ENCODE assay signal across 14 mouse cellular contexts in the genomic region with DNA sequence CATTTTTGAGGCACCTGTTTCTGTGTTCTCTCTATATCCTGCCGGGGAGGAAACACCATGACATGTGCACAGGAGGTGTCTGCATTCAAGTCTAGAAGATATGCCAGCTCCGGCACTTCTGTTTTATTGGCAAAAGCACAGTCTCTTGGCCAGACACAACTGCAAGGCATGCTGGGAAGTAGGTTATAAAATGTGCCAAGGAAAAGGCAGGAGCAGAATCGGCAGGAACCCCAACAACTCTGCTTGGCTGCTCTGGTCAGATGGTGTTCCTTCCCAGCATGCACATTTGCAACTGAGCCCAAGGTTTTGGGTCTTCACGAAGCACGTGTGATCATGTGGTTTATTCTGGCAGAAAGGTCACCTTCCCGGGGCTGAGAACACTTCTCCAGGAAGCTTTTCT.
A peak's percentile ranks its signal among the peaks of the same experiment; 100 is the strongest.
DNase-seq lines count a peak whose midpoint lies in the region; ATAC-seq and TF ChIP-seq lines count a peak whose summit lies in the region.
"Had no signal": no experiment of that assay in that cellular context is flagged by ENCODE, and none has a peak within 500 bp of the region (broad histone marks: within the 10 kb centered on the region; RNA-seq: fewer than 3 reads in every experiment).

No protein-coding gene starts in this region.

- no peak for TF ChIP-seq CTCF in gastrocnemius, adult 2 months (IDR thresholded peaks at IDR 0.05)
- no peak for TF ChIP-seq CTCF in midbrain, postnatal 0 days (IDR thresholded peaks at IDR 0.05)

- H3K27ac ChIP-seq in gastrocnemius, adult 2 months = no peak overlapping the region
- no peak overlapping the region for H3K27ac ChIP-seq in kidney, embryonic 16.5 days (ENCODE audit: low read length)
- no peak overlapping the region; the same call in 1 of the 2 replicates for H3K27ac ChIP-seq in midbrain, postnatal 0 days (ENCODE audit: low read depth, low read length)
- no peak overlapping the region for H3K27ac ChIP-seq in midbrain, embryonic 14.5 days (replicated peaks; ENCODE audit: low read depth, low read length)
- H3K27ac ChIP-seq: heart, adult 2 months; intestine, embryonic 15.5 days had no signal

- H3K4me2 ChIP-seq in kidney, embryonic 16.5 days (replicated peaks; ENCODE audit: low read depth, low read length) = no peak overlapping the region
- no peak overlapping the region for H3K4me2 ChIP-seq in midbrain, postnatal 0 days (ENCODE audit: low read depth, low read length, poor library complexity, severe bottlenecking)
- H3K4me2 ChIP-seq in midbrain, embryonic 14.5 days (ENCODE audit: low read length) = no peak overlapping the region
- H3K4me2 ChIP-seq: intestine, embryonic 15.5 days; liver, embryonic 11.5 days had no signal

- H3K36me3 ChIP-seq in kidney, embryonic 16.5 days (ENCODE audit: insufficient read depth, low read length) = no peaks in the 10 kb centered on the region
- H3K36me3 ChIP-seq in midbrain, postnatal 0 days (ENCODE audit: insufficient read depth, low read length) = no peaks in the 10 kb centered on the region
- no peaks in the 10 kb centered on the region for H3K36me3 ChIP-seq in midbrain, embryonic 14.5 days (ENCODE audit: control insufficient read depth, insufficient read depth, low read length)
- H3K36me3 ChIP-seq: intestine, embryonic 15.5 days had no signal

- DNase-seq in gastrocnemius, adult 2 months = no peak
- no peak for DNase-seq in gastrocnemius, postnatal 4 days (ENCODE audit: low spot score in 2 of 2)
- DNase-seq in kidney, adult 9 months = peak; percentile 50
- peak; percentile 54 for DNase-seq in midbrain, postnatal 0 days (ENCODE audit: low spot score)
- no peak for DNase-seq in midbrain, embryonic 14.5 days
- DNase-seq in telencephalon, adult 2 months (ENCODE audit: low read depth, low spot score) = peak; percentile 65
- DNase-seq: cerebellum, adult 2 months; thymus, postnatal 36 days had no signal

- H3K4me3 ChIP-seq in gastrocnemius, adult 2 months = peak overlapping the region; percentile 7; the same call in 1 of the 2 replicates
- no peak overlapping the region for H3K4me3 ChIP-seq in kidney, embryonic 16.5 days (ENCODE audit: low read length)
- H3K4me3 ChIP-seq in midbrain, postnatal 0 days (ENCODE audit: low read depth, low read length) = no peak overlapping the region
- H3K4me3 ChIP-seq in midbrain, embryonic 14.5 days (replicated peaks; ENCODE audit: low read depth, low read length) = no peak overlapping the region
- H3K4me3 ChIP-seq: heart, adult 2 months; intestine, embryonic 15.5 days; myocyte had no signal

- H3K9me3 ChIP-seq in kidney, embryonic 16.5 days (ENCODE audit: low read length) = no peaks in the 10 kb centered on the region
- no peaks in the 10 kb centered on the region for H3K9me3 ChIP-seq in midbrain, postnatal 0 days (ENCODE audit: low read length)
- H3K9me3 ChIP-seq in midbrain, embryonic 14.5 days (ENCODE audit: control insufficient read depth, low read length) = no peaks in the 10 kb centered on the region
- H3K9me3 ChIP-seq: intestine, embryonic 15.5 days had no signal

- intact Hi-C loops in gastrocnemius, adult 2 months (cut with DNase I) = no loop called here

- no peaks in the 10 kb centered on the region for H3K27me3 ChIP-seq in kidney, embryonic 16.5 days (ENCODE audit: insufficient read depth, low read length)
- H3K27me3 ChIP-seq in midbrain, postnatal 0 days (ENCODE audit: insufficient read depth, low read length) = no peaks in the 10 kb centered on the region
- H3K27me3 ChIP-seq in midbrain, embryonic 14.5 days (ENCODE audit: control insufficient read depth, insufficient read depth, low read length) = 0 out of 2 replicates have a peak, but pooled peaks cover 3% of the 10 kb centered on the region
- H3K27me3 ChIP-seq: intestine, embryonic 15.5 days had no signal

- H3K9ac ChIP-seq in kidney, embryonic 16.5 days (replicated peaks; ENCODE audit: low read length) = no peak overlapping the region
- H3K9ac ChIP-seq in midbrain, postnatal 0 days (replicated peaks; ENCODE audit: low read length, poor library complexity, severe bottlenecking) = no peak overlapping the region
- H3K9ac ChIP-seq in midbrain, embryonic 14.5 days (replicated peaks; ENCODE audit: low read length) = no peak overlapping the region
- H3K9ac ChIP-seq: intestine, embryonic 15.5 days had no signal

- WGBS in kidney, embryonic 16.5 days = 59% methylated on average over 6 of the region's 6 CpGs
- 75% methylated on average over 6 of the region's 6 CpGs for WGBS in midbrain, postnatal 0 days
- WGBS in midbrain, embryonic 14.5 days = 82% methylated on average over 6 of the region's 6 CpGs

- H3K4me1 ChIP-seq in kidney, embryonic 16.5 days (ENCODE audit: insufficient read depth, low read length) = no peaks in the 10 kb centered on the region
- H3K4me1 ChIP-seq in midbrain, postnatal 0 days (ENCODE audit: insufficient read depth, low read length) = no peaks in the 10 kb centered on the region
- H3K4me1 ChIP-seq in midbrain, embryonic 14.5 days (ENCODE audit: control insufficient read depth, insufficient read depth, low read length) = no peaks in the 10 kb centered on the region
- H3K4me1 ChIP-seq: intestine, embryonic 15.5 days had no signal

- no peak for ATAC-seq in kidney, embryonic 16.5 days (ENCODE audit: low FRiP score, low TSS enrichment)
- ATAC-seq in midbrain, postnatal 0 days (ENCODE audit: low FRiP score) = no peak
- ATAC-seq in midbrain, embryonic 14.5 days (ENCODE audit: low FRiP score, low TSS enrichment) = no peak
- ATAC-seq: CD4-positive, CD25-positive, alpha-beta regulatory T cell, adult 4 months; intestine, embryonic 15.5 days had no signal

Comparison
In these comparisons a context has a peak if more than half of its experiments do, and no peak if none do; other contexts are left out.
1. DNase-seq: peak in kidney, adult 9 months (single experiment), midbrain, postnatal 0 days (single experiment) and telencephalon, adult 2 months (single experiment); none in gastrocnemius, adult 2 months (single experiment), gastrocnemius, postnatal 4 days (0 of 2) and midbrain, embryonic 14.5 days (single experiment).